Mouse (Mus musculus) liver, embryonic 13.5 days (tissue): ENCODE data around the gene Nans. TPM values are rescaled to one million over a fixed set of nuclear protein-coding genes. Genes with fewer than 3 reads are reported as not detected.

Experiments used
- polyA plus RNA-seq: library from polyadenylated mRNA; unstranded; fragments of >200 nt; fragmentation: Nextera tagmentation; extraction: Ambion mirVana; gene quantifications from 2 replicates; pipeline ENCODE4 v1.2.1, GENCODE M21; 2015

Gene Nans
- polyA plus RNA-seq, 1 experiment from 2014 or later, result 65.4 TPM

Other genes starting within 250 kb of the Nans start
- gene Foxe1, start 145.6 kb upstream of the Nans start, polyA plus RNA-seq, result not detected in 2 replicates
- 8.7 and 9.7 TPM in 2 replicates for gene Trmo, start 99.8 kb upstream of the Nans start, polyA plus RNA-seq
- gene Hemgn, start 75.7 kb upstream of the Nans start, polyA plus RNA-seq, result 405 and 482 TPM in 2 replicates
- 555 and 600 TPM in 2 replicates for gene Anp32b, start 38.3 kb upstream of the Nans start, polyA plus RNA-seq
- 6.8 and 8.6 TPM in 2 replicates for gene Trim14, start 46.9 kb downstream of the Nans start, polyA plus RNA-seq
- 3.0 and 3.7 TPM in 2 replicates for gene Coro2a, start 113.0 kb downstream of the Nans start, polyA plus RNA-seq
- gene Tbc1d2, start 161.0 kb downstream of the Nans start, polyA plus RNA-seq, result 0.46 and 0.56 TPM in 2 replicates